Mouse (Mus musculus) ES-E14 (cell line): ENCODE results near the gene 5330417H12Rik. TPM values are rescaled to one million over a fixed set of nuclear protein-coding genes. Genes with fewer than 3 reads are reported as not detected.

Source experiments
- DNase-seq: peaks from one replicate; pipeline ENCODE4 v3.0.0-alpha.2; 2013; ENCODE audit warnings: low read depth, low spot score
- H3K27ac ChIP-seq: 2 replicates; pipeline ENCODE4 v1.5.1; 2012; ENCODE audit warnings: low read depth, mild to moderate bottlenecking, low read length, moderate library complexity, mixed read lengths; ENCODE audit not compliant: poor library complexity, insufficient read depth, severe bottlenecking
- H3K36me3 ChIP-seq: 2 replicates; pipeline ENCODE4 v1.6.1; 2012; ENCODE audit warnings: mild to moderate bottlenecking, low read length, moderate library complexity, mixed read lengths; ENCODE audit not compliant: control insufficient read depth, poor library complexity, insufficient read depth, severe bottlenecking
- H3K4me1 ChIP-seq, 2 experiments: fragments of 150-350 bp in 1 of 2; sonication (generic) in 1 of 2; 2 replicates each; pipeline ENCODE4 v1.6.1; 2012; ENCODE audit warnings: low read length in 2 of 2, mild to moderate bottlenecking in 1 of 2, mixed read lengths in 1 of 2; ENCODE audit not compliant: control insufficient read depth in 2 of 2, insufficient read depth in 2 of 2, poor library complexity in 1 of 2
- H3K4me3 ChIP-seq, 2 experiments: fragments of 150-350 bp in 1 of 2; sonication (generic) in 1 of 2; 2 replicates each; pipeline ENCODE4 v1.5.1; 2012; ENCODE audit warnings: low read length in 2 of 2, low read depth in 1 of 2, mild to moderate bottlenecking in 1 of 2, mixed read lengths in 1 of 2; ENCODE audit not compliant: insufficient read depth in 1 of 2, poor library complexity in 1 of 2, severe bottlenecking in 1 of 2
- H3K9ac ChIP-seq: 2 replicates; pipeline ENCODE4 v1.6.1; 2012; ENCODE audit warnings: low read depth, mild to moderate bottlenecking, low read length, mixed read lengths; ENCODE audit not compliant: poor library complexity, insufficient read depth, severe bottlenecking
- H3K9me3 ChIP-seq: fragments of 150-350 bp; sonication (generic); 2 replicates; pipeline ENCODE4 v1.6.1; 2012; ENCODE audit warnings: low read depth, mild to moderate bottlenecking, low read length; ENCODE audit not compliant: control insufficient read depth, insufficient read depth
- CHD2 ChIP-seq: IDR thresholded peaks from 2 replicates; pipeline ENCODE4 v1.6.1; 2014; ENCODE audit warnings: mild to moderate bottlenecking, low read depth, low read length, inconsistent platforms
- HCFC1 ChIP-seq: IDR thresholded peaks from 2 replicates; pipeline ENCODE4 v1.6.1; 2012; ENCODE audit warnings: low read length, inconsistent platforms, borderline replicate concordance; ENCODE audit not compliant: insufficient read depth
- MAFK ChIP-seq: IDR thresholded peaks from 2 replicates; pipeline ENCODE4 v1.6.1; 2014; ENCODE audit warnings: mild to moderate bottlenecking, low read depth, low read length, inconsistent platforms; ENCODE audit not compliant: insufficient read depth
- ZC3H11A ChIP-seq: IDR thresholded peaks from 2 replicates; pipeline ENCODE4 v1.6.1; 2012; ENCODE audit warnings: low read depth, mild to moderate bottlenecking, inconsistent platforms, low read length, borderline replicate concordance
- ZNF384 ChIP-seq: IDR thresholded peaks from 2 replicates; pipeline ENCODE4 v1.6.1; 2012; ENCODE audit warnings: low read depth, low read length, inconsistent platforms
- in situ Hi-C, 2 experiments: fragments of 600-800 bp; cut with MboI; formaldehyde crosslinking; loops; one replicate each; pipeline ENCODE4 v1.15.1; 2025; ENCODE audit warnings: low sequenced_read_pairs in 2 of 2, inconsistent platforms in 1 of 2; ENCODE audit not compliant: unreplicated experiment in 2 of 2
- total RNA-seq: library from RNA; depleted of rRNA; stranded (reverse); fragments of 300-350 nt; gene quantifications from 2 replicates; pipeline ENCODE4 v1.2.3, GENCODE M21; 2012

Gene 5330417H12Rik
- total RNA-seq, 1 experiment: not detected

DNA sequence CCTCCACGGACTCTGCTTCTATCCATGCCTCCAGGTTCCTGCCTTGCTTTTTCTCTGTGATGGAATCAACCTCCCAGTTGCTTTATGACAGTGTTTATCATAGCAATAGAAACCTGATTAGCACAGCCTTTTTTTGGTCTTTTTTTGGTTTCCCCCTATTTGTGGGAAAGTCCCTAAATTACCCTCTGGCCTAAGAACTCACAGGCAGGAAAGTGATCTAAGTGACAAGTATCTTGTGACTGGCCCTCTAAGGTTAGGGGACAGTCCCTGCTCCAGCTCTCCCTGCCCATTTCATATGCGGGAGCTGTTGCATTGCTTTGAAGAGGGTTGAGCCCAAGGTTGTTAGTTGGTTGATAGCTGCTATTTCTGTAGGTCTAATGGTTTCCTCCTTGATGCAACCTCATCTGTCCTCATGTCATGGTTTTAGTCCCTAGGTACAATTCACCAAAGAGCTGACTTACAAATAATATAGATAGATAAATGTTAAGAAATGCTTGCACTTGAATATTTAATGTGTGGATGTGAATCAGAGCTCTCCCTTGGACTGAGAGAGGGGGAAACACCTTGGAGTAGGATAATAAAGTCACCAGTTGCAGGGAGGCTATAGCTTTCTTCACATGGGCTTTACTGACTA lies 15.2 kb downstream of the 5330417H12Rik start:
- H3K4me3 ChIP-seq: no peak overlapping the region
- DNase-seq: no peak
- in situ Hi-C loops: no loop called here
- no peaks in the 10 kb centered on the region; a peak in 1 of 4 replicates for H3K4me1 ChIP-seq
- no peaks in the 10 kb centered on the region for H3K36me3 ChIP-seq
- H3K27ac ChIP-seq: no peak overlapping the region
- no peaks in the 10 kb centered on the region for H3K9me3 ChIP-seq
- TF ChIP-seq ZC3H11A (no peak), HCFC1 (no peak), CHD2 (no peak), ZNF384 (no peak), MAFK (no peak)
- no peak overlapping the region for H3K9ac ChIP-seq

DNA sequence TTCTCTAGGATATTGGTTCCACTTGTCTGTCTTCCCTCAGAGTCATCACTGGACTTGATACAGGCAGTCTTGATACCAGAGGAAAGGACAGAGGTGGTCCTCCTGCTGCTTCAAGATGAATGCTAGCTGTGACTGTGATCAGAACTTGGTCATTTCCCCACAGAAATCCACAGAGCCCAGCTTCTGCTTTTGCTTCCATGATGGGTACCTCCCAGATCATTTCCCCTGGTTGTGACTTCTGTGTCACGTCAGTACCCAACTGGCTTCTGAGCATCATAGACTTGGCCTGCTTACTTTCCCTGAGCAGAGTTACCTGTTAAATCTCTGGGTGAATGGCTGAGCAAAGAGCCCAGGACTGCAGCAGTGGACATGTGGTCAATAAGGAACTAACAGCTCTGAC lies 17.2 kb downstream of the 5330417H12Rik start:
- no peaks in the 10 kb centered on the region for H3K9me3 ChIP-seq
- in situ Hi-C loops: no loop called here
- TF ChIP-seq ZC3H11A (no peak), HCFC1 (no peak), ZNF384 (no peak), CHD2 (no peak), MAFK (no peak)
- no peak for DNase-seq
- no peak overlapping the region for H3K9ac ChIP-seq
- no peak overlapping the region for H3K27ac ChIP-seq
- no peak overlapping the region for H3K4me3 ChIP-seq
- no peaks in the 10 kb centered on the region; a peak in 1 of 4 replicates for H3K4me1 ChIP-seq
- H3K36me3 ChIP-seq: no peaks in the 10 kb centered on the region

DNA sequence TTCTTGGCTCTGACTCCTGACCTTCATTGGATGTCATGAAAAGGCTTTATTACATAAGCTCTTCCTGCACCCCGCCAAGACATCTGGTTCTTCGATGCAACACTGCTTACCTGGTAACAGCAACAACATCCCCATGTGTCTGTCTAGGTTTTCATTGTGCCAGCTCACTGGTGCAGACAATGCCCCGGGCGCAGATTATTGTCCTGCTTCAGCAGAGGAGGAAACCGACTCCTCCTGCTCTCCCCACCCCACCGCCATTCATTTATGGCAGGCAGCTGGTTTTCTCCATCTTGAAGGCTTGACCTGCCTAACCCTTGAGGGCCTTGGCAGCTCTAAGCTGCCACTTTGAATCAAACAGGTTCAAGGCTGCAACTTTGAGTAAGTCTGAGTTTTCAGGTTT lies 22.0 kb downstream of the 5330417H12Rik start:
- TF ChIP-seq MAFK: no peak
- no peak for TF ChIP-seq CHD2
- DNase-seq: no peak
- H3K4me1 ChIP-seq: peaks cover 0 to 2% of the 10 kb centered on the region in 2 experiments; a peak in 1 of 4 replicates
- no peak overlapping the region for H3K27ac ChIP-seq
- in situ Hi-C loops: no loop called here
- H3K9me3 ChIP-seq: no peaks in the 10 kb centered on the region
- no peaks in the 10 kb centered on the region for H3K36me3 ChIP-seq
- H3K4me3 ChIP-seq: no peak overlapping the region
- H3K9ac ChIP-seq: no peak overlapping the region

DNA sequence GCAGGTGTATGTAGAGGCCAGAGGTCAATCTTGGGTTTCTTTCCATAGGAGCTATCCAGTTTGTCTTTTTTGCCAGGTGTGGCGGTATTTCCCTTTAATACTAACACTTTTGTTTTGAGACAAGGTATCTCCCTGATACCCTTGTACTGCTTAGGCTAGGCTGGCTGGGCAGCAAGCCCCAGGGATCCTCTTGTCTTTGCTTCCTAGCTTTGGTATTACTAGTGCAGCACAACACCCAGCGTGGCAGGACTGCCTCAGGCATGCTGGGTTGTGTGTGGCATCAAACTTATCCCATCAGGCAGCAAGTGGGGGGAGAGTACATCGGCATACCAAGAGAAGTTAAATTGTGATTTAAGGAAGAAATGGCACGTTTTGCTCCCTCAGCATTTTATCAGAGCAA lies 22.5 kb downstream of the 5330417H12Rik start:
- no peak overlapping the region for H3K27ac ChIP-seq

DNA sequence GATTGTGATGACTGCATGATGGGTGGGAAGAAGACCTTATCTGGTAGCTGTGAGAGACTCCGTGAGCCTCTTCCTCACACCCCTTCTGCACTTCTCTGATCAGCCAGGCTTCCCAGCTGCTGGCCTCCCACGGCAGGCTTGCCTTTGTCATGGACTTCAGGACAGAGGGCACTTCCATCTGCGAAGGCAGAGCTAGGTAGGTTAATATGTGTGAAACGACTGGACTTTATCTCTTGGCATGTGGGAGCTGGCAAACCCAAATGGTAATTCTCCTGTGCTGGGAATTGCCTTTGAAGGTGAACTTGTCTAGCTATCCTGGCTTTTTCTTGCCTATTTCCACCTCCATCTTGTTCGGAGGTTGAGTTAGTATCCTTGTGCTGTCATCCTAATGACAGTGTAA lies 24.3 kb downstream of the 5330417H12Rik start:
- Histone ChIP-seq H3K4me3 (no peak overlapping the region), H3K27ac (no peak overlapping the region), H3K9ac (no peak overlapping the region), H3K9me3 (no peaks in the 10 kb centered on the region), H3K4me1 (peaks cover 2 to 4% of the 10 kb centered on the region in 2 experiments; a peak in 1 of 4 replicates), H3K36me3 (no peaks in the 10 kb centered on the region)
- DNase-seq: no peak
- no peak for TF ChIP-seq CHD2
- no peak for TF ChIP-seq HCFC1
- no peak for TF ChIP-seq ZNF384
- in situ Hi-C loops: no loop called here

More for the DNA sequence above, 22.5 kb downstream of the 5330417H12Rik start:
- H3K4me3 ChIP-seq: no peak overlapping the region
- H3K36me3 ChIP-seq: no peaks in the 10 kb centered on the region
- no peaks in the 10 kb centered on the region for H3K9me3 ChIP-seq
- H3K4me1 ChIP-seq: peaks cover 0 to 2% of the 10 kb centered on the region in 2 experiments; a peak in 1 of 4 replicates
- in situ Hi-C loops: no loop called here
- DNase-seq: no peak
- TF ChIP-seq CHD2: no peak
- TF ChIP-seq MAFK: 0 out of 2 replicates have a peak, but pooled peaks have one; percentile 30
- TF ChIP-seq ZNF384: no peak
- no peak overlapping the region for H3K9ac ChIP-seq
